Mouse (Mus musculus): ENCODE results near the gene Acaca. TPM values are rescaled to one million over a fixed set of nuclear protein-coding genes. Genes with fewer than 3 reads are reported as not detected.
A peak's percentile ranks its signal among the peaks of the same experiment; 100 is the strongest.

Acaca gene
- total RNA-seq, 2 experiments from 2014 or later, result 488 to 991 TPM

- DNase-seq (ENCODE audit: low spot score in 2 of 2), result no peak
These were observed 81.4 kb downstream of the Acaca start for GRCm38 (mm10) chr11:84210876-84211275.

GRCm38 (mm10) chr11:84218951-84219350, 89.5 kb downstream of the Acaca start:
- DNase-seq (ENCODE audit: low spot score in 2 of 2), result no peak

GRCm38 (mm10) chr11:84243562-84243961, 114.1 kb downstream of the Acaca start:
- peak; percentile 45 to 60 for DNase-seq (ENCODE audit: low spot score in 2 of 2)

GRCm38 (mm10) chr11:84247370-84247769, 117.9 kb downstream of the Acaca start:
- DNase-seq (ENCODE audit: low spot score in 2 of 2), result no peak

GRCm38 (mm10) chr11:84251170-84251569, 121.7 kb downstream of the Acaca start:
- no peak for DNase-seq (ENCODE audit: low spot score in 2 of 2)

GRCm38 (mm10) chr11:84252425-84252824, 123.0 kb downstream of the Acaca start:
- no peak for DNase-seq (ENCODE audit: low spot score in 2 of 2)

- no peak for DNase-seq (ENCODE audit: low spot score in 2 of 2)
These were observed 126.4 kb downstream of the Acaca start for GRCm38 (mm10) chr11:84255879-84256278.

- no peak for DNase-seq (ENCODE audit: low spot score in 2 of 2)
These were observed 128.7 kb downstream of the Acaca start for GRCm38 (mm10) chr11:84258053-84258710.

- DNase-seq (ENCODE audit: low spot score in 2 of 2), result no peak
These were observed 135.0 kb downstream of the Acaca start for GRCm38 (mm10) chr11:84264490-84264889.

- DNase-seq (ENCODE audit: low spot score in 2 of 2), result peak; percentile 15 to 24
These were observed 138.6 kb downstream of the Acaca start for GRCm38 (mm10) chr11:84268068-84268467.

GRCm38 (mm10) chr11:84270511-84270910, 141.0 kb downstream of the Acaca start:
- DNase-seq (ENCODE audit: low spot score in 2 of 2), result no peak

GRCm38 (mm10) chr11:84271948-84272347, 142.5 kb downstream of the Acaca start:
- DNase-seq (ENCODE audit: low spot score in 2 of 2), result no peak

- no peak for DNase-seq (ENCODE audit: low spot score in 2 of 2)
These were observed 143.1 kb downstream of the Acaca start for GRCm38 (mm10) chr11:84272574-84272973.

GRCm38 (mm10) chr11:84276979-84277378, 147.5 kb downstream of the Acaca start:
- no peak for DNase-seq (ENCODE audit: low spot score in 2 of 2)

- no peak for DNase-seq (ENCODE audit: low spot score in 2 of 2)
These were observed 151.8 kb downstream of the Acaca start for GRCm38 (mm10) chr11:84281280-84281679.

GRCm38 (mm10) chr11:84282944-84283703, 153.7 kb downstream of the Acaca start:
- no peak for DNase-seq (ENCODE audit: low spot score in 2 of 2)

GRCm38 (mm10) chr11:84290781-84291180, 161.3 kb downstream of the Acaca start:
- DNase-seq (ENCODE audit: low spot score in 2 of 2), result no peak

- no peak for DNase-seq (ENCODE audit: low spot score in 2 of 2)
These were observed 163.1 kb downstream of the Acaca start for GRCm38 (mm10) chr11:84292532-84292931.

GRCm38 (mm10) chr11:84293288-84293687, 163.8 kb downstream of the Acaca start:
- no peak for DNase-seq (ENCODE audit: low spot score in 2 of 2)

- no peak for DNase-seq (ENCODE audit: low spot score in 2 of 2)
These were observed 166.9 kb downstream of the Acaca start for GRCm38 (mm10) chr11:84296337-84296736.

- no peak for DNase-seq (ENCODE audit: low spot score in 2 of 2)
These were observed 176.0 kb downstream of the Acaca start for GRCm38 (mm10) chr11:84305474-84305873.

- no peak for DNase-seq (ENCODE audit: low spot score in 2 of 2)
These were observed 176.8 kb downstream of the Acaca start for GRCm38 (mm10) chr11:84306158-84306742.
